Mouse (Mus musculus) C2C12 (cell line): Measurements from ENCODE around the gene Alox12b.

Source experiments
- CEBPB ChIP-seq: IDR thresholded peaks from one replicate; pipeline ENCODE4 v1.6.1; 2011; ENCODE audit warnings: low read depth, mild to moderate bottlenecking, control low read depth, moderate library complexity
- CTCF ChIP-seq: IDR thresholded peaks from one replicate; pipeline ENCODE4 v1.5.1; 2011; ENCODE audit not compliant: control insufficient read depth, insufficient read depth, insufficient read length
- FOSL1 ChIP-seq: IDR thresholded peaks from one replicate; pipeline ENCODE4 v1.8.0; 2011; ENCODE audit warnings: mild to moderate bottlenecking, low read length; ENCODE audit not compliant: poor library complexity, insufficient read depth, severe bottlenecking

DNA sequence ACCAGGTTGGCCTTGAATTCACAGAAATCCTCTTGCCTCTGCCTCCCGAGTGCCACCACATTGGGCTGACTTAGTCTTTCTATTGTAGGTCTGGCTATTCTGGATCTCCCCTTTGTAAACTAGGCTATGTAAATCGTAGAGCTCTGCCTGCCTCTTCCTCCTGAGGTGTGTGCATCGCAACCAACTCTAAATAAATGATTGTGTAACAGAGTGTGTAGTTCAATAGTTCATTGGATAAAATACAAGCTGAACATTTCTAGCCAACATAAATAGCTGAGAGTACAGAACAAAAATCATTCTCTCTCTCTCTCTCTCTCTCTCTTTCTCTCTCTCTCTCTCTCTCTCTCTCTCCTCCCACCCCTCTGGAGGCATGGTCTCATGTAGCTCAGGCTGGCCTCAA lies 42.2 kb upstream of the Alox12b start:
- TF ChIP-seq CEBPB = no peak
- no peak for TF ChIP-seq FOSL1
- TF ChIP-seq CTCF = no peak
